Mouse (Mus musculus): ENCODE results near the gene Mgll. TPM values are rescaled to one million over a fixed set of nuclear protein-coding genes. Genes with fewer than 3 reads are reported as not detected.

Gene Mgll
- polyA plus RNA-seq, 1 experiment = 57.9 TPM

GRCm38 (mm10) chr6:88809091-88810037 lies 85.2 kb downstream of the Mgll start:
- H3K4me1 ChIP-seq (ENCODE audit: control insufficient read depth, insufficient read depth, low read length) = peaks cover 3% of the 10 kb centered on the region; the same call in 1 of the 2 replicates
- no peak for TF ChIP-seq POLR2A (IDR thresholded peaks at IDR 0.05; ENCODE audit: borderline replicate concordance, control insufficient read depth, low read depth, low read length)
- TF ChIP-seq CTCF (IDR thresholded peaks at IDR 0.05; ENCODE audit: control insufficient read depth, insufficient read depth, low read length) = no peak
- H3K4me3 ChIP-seq (replicated peaks; ENCODE audit: control insufficient read depth, low read depth, low read length) = no peak overlapping the region
- WGBS = 87% methylated on average over 23 of the region's 23 CpGs
- H3K27ac ChIP-seq (ENCODE audit: control insufficient read depth, insufficient read depth, low read depth, low read length, poor library complexity) = no peak overlapping the region

GRCm38 (mm10) chr6:88810291-88810690 lies 86.1 kb downstream of the Mgll start:
- Histone ChIP-seq H3K4me3 (replicated peaks; ENCODE audit: control insufficient read depth, low read depth, low read length) (no peak overlapping the region), H3K27ac (ENCODE audit: control insufficient read depth, insufficient read depth, low read depth, low read length, poor library complexity) (no peak overlapping the region), H3K4me1 (ENCODE audit: control insufficient read depth, insufficient read depth, low read length) (peaks cover 3% of the 10 kb centered on the region; the same call in 1 of the 2 replicates)
- 85% methylated on average over 3 of the region's 3 CpGs for WGBS
- TF ChIP-seq CTCF (IDR thresholded peaks at IDR 0.05; ENCODE audit: control insufficient read depth, insufficient read depth, low read length) (no peak), POLR2A (IDR thresholded peaks at IDR 0.05; ENCODE audit: borderline replicate concordance, control insufficient read depth, low read depth, low read length) (no peak)

GRCm38 (mm10) chr6:88811396-88811795 lies 87.2 kb downstream of the Mgll start:
- H3K4me1 ChIP-seq (ENCODE audit: control insufficient read depth, insufficient read depth, low read length) = peaks cover 3% of the 10 kb centered on the region; the same call in 1 of the 2 replicates
- no peak overlapping the region for H3K27ac ChIP-seq (ENCODE audit: control insufficient read depth, insufficient read depth, low read depth, low read length, poor library complexity)
- WGBS = 7% methylated on average over 7 of the region's 7 CpGs
- H3K4me3 ChIP-seq (replicated peaks; ENCODE audit: control insufficient read depth, low read depth, low read length) = no peak overlapping the region
- TF ChIP-seq CTCF (IDR thresholded peaks at IDR 0.05; ENCODE audit: control insufficient read depth, insufficient read depth, low read length) (no peak), POLR2A (IDR thresholded peaks at IDR 0.05; ENCODE audit: borderline replicate concordance, control insufficient read depth, low read depth, low read length) (no peak)

GRCm38 (mm10) chr6:88811880-88812400 lies 87.7 kb downstream of the Mgll start:
- Histone ChIP-seq H3K4me3 (replicated peaks; ENCODE audit: control insufficient read depth, low read depth, low read length) (no peak overlapping the region), H3K27ac (ENCODE audit: control insufficient read depth, insufficient read depth, low read depth, low read length, poor library complexity) (no peak overlapping the region), H3K4me1 (ENCODE audit: control insufficient read depth, insufficient read depth, low read length) (peaks cover 3% of the 10 kb centered on the region; the same call in 1 of the 2 replicates)
- TF ChIP-seq POLR2A (IDR thresholded peaks at IDR 0.05; ENCODE audit: borderline replicate concordance, control insufficient read depth, low read depth, low read length) (no peak), CTCF (IDR thresholded peaks at IDR 0.05; ENCODE audit: control insufficient read depth, insufficient read depth, low read length) (no peak)
- 34% methylated on average over 7 of the region's 7 CpGs for WGBS

- no peak for TF ChIP-seq POLR2A (IDR thresholded peaks at IDR 0.05; ENCODE audit: borderline replicate concordance, control insufficient read depth, low read depth, low read length)
- peak; percentile 34; the same call in 1 of the 2 replicates for TF ChIP-seq CTCF (IDR thresholded peaks at IDR 0.05; ENCODE audit: control insufficient read depth, insufficient read depth, low read length)
- Histone ChIP-seq H3K27ac (ENCODE audit: control insufficient read depth, insufficient read depth, low read depth, low read length, poor library complexity) (no peak overlapping the region), H3K4me1 (ENCODE audit: control insufficient read depth, insufficient read depth, low read length) (peaks cover 3% of the 10 kb centered on the region; the same call in 1 of the 2 replicates), H3K4me3 (replicated peaks; ENCODE audit: control insufficient read depth, low read depth, low read length) (no peak overlapping the region)
- 67% methylated on average over 3 of the region's 3 CpGs for WGBS
These were observed 88.7 kb downstream of the Mgll start for GRCm38 (mm10) chr6:88812886-88813285.

- no peak overlapping the region for H3K4me3 ChIP-seq (replicated peaks; ENCODE audit: control insufficient read depth, low read depth, low read length)
- H3K27ac ChIP-seq (ENCODE audit: control insufficient read depth, insufficient read depth, low read depth, low read length, poor library complexity) = no peak overlapping the region
- peaks cover 3% of the 10 kb centered on the region; the same call in 1 of the 2 replicates for H3K4me1 ChIP-seq (ENCODE audit: control insufficient read depth, insufficient read depth, low read length)
- 80% methylated on average over 10 of the region's 10 CpGs for WGBS
- no peak for TF ChIP-seq CTCF (IDR thresholded peaks at IDR 0.05; ENCODE audit: control insufficient read depth, insufficient read depth, low read length)
- no peak for TF ChIP-seq POLR2A (IDR thresholded peaks at IDR 0.05; ENCODE audit: borderline replicate concordance, control insufficient read depth, low read depth, low read length)
These were observed 89.6 kb downstream of the Mgll start for GRCm38 (mm10) chr6:88813832-88814231.

- Histone ChIP-seq H3K4me3 (replicated peaks; ENCODE audit: control insufficient read depth, low read depth, low read length) (no peak overlapping the region), H3K27ac (ENCODE audit: control insufficient read depth, insufficient read depth, low read depth, low read length, poor library complexity) (no peak overlapping the region), H3K4me1 (ENCODE audit: control insufficient read depth, insufficient read depth, low read length) (peaks cover 3% of the 10 kb centered on the region; the same call in 1 of the 2 replicates)
- WGBS = 87% methylated on average over 3 of the region's 3 CpGs
- TF ChIP-seq CTCF (IDR thresholded peaks at IDR 0.05; ENCODE audit: control insufficient read depth, insufficient read depth, low read length) (no peak), POLR2A (IDR thresholded peaks at IDR 0.05; ENCODE audit: borderline replicate concordance, control insufficient read depth, low read depth, low read length) (no peak)
These were observed 90.8 kb downstream of the Mgll start for GRCm38 (mm10) chr6:88815036-88815435.

GRCm38 (mm10) chr6:88815489-88815888 lies 91.3 kb downstream of the Mgll start:
- 88% methylated on average over 3 of the region's 3 CpGs for WGBS

More at GRCm38 (mm10) chr6:88815489-88815888, 91.3 kb downstream of the Mgll start:
- TF ChIP-seq POLR2A (IDR thresholded peaks at IDR 0.05; ENCODE audit: borderline replicate concordance, control insufficient read depth, low read depth, low read length) (no peak), CTCF (IDR thresholded peaks at IDR 0.05; ENCODE audit: control insufficient read depth, insufficient read depth, low read length) (no peak)
- Histone ChIP-seq H3K27ac (ENCODE audit: control insufficient read depth, insufficient read depth, low read depth, low read length, poor library complexity) (no peak overlapping the region), H3K4me3 (replicated peaks; ENCODE audit: control insufficient read depth, low read depth, low read length) (no peak overlapping the region), H3K4me1 (ENCODE audit: control insufficient read depth, insufficient read depth, low read length) (peaks cover 3% of the 10 kb centered on the region; the same call in 1 of the 2 replicates)
